Mouse (Mus musculus) CH12.LX (cell line): ENCODE measurements at regions not wholly inside any gene's neighbourhood (a gene's known extent, or its start where the extent isn't known, plus 50 kb on each side); places are given as distances from the start of the nearest gene placed in this dataset.

Source experiments
- DNase-seq: peaks from one replicate; pipeline ENCODE4 v3.0.0-alpha.2; 2013; ENCODE audit errors: extremely low read depth
- H3K27ac ChIP-seq: 2 replicates; pipeline ENCODE4 v1.5.1; 2012; ENCODE audit warnings: low read depth, mild to moderate bottlenecking, control low read depth, moderate library complexity; ENCODE audit not compliant: insufficient read depth
- H3K27me3 ChIP-seq: replicated peaks from 2 replicates; pipeline ENCODE3; 2012; ENCODE audit warnings: inconsistent platforms
- H3K36me3 ChIP-seq, 2 experiments: replicated peaks in 1 of 2; 2 replicates each; pipeline versions ENCODE3 to v1.6.1; 2012; ENCODE audit warnings: inconsistent platforms in 1 of 2, low read length in 1 of 2, mild to moderate bottlenecking in 1 of 2, mixed read lengths in 1 of 2, moderate library complexity in 1 of 2; ENCODE audit not compliant: control insufficient read depth in 1 of 2, insufficient read depth in 1 of 2
- H3K4me1 ChIP-seq, 2 experiments: 2 replicates each; pipeline ENCODE4 v1.6.1; 2012; ENCODE audit warnings: inconsistent platforms in 1 of 2, moderate library complexity in 1 of 2; ENCODE audit not compliant: insufficient read depth in 2 of 2, control insufficient read depth in 1 of 2
- H3K4me2 ChIP-seq: 2 replicates; pipeline ENCODE4 v1.6.1; 2012; ENCODE audit warnings: low read depth, mild to moderate bottlenecking, control low read depth; ENCODE audit not compliant: poor library complexity, insufficient read depth, severe bottlenecking
- H3K4me3 ChIP-seq, 3 experiments: fragments of 150-350 bp in 1 of 3; sonication (generic) in 1 of 3; replicated peaks in 1 of 3; 2 replicates each; pipeline versions ENCODE3 to v1.5.1; 2011 to 2012; ENCODE audit warnings: low read depth in 2 of 3, low read length in 2 of 3, mild to moderate bottlenecking in 2 of 3, moderate library complexity in 2 of 3, control low read depth in 1 of 3, improper control_type of control experiment in 1 of 3, inconsistent platforms in 1 of 3, mixed read lengths in 1 of 3; ENCODE audit not compliant: poor library complexity in 1 of 3
- H3K79me2 ChIP-seq: replicated peaks from 2 replicates; pipeline ENCODE4 v1.6.1; 2012; ENCODE audit warnings: mild to moderate bottlenecking, moderate library complexity; ENCODE audit not compliant: control insufficient read depth, poor library complexity, insufficient read depth, severe bottlenecking; ENCODE audit errors: extremely low read depth
- H3K9ac ChIP-seq: 2 replicates; pipeline ENCODE4 v1.6.1; 2012; ENCODE audit warnings: low read depth, mild to moderate bottlenecking, control low read depth, moderate library complexity; ENCODE audit not compliant: insufficient read depth
- H3K9me3 ChIP-seq: replicated peaks from 2 replicates; pipeline ENCODE3; 2012; ENCODE audit warnings: low read length, inconsistent platforms, mixed read lengths
- BHLHE40 ChIP-seq: IDR thresholded peaks from 2 replicates; pipeline ENCODE4 v1.6.1; 2011; ENCODE audit warnings: mild to moderate bottlenecking, low read depth, low read length, improper control_type of control experiment
- CHD2 ChIP-seq: IDR thresholded peaks from 2 replicates; pipeline ENCODE4 v1.6.1; 2011; ENCODE audit warnings: low read length, improper control_type of control experiment
- CTCF ChIP-seq, 2 experiments: IDR thresholded peaks in 1 of 2; conservative IDR thresholded peaks in 1 of 2; 2 replicates each; pipeline ENCODE4 v1.5.1; 2011 to 2012; ENCODE audit warnings: low read depth in 2 of 2, low read length in 2 of 2, improper control_type of control experiment in 1 of 2, inconsistent platforms in 1 of 2, mild to moderate bottlenecking in 1 of 2, moderate library complexity in 1 of 2
- E2F4 ChIP-seq: IDR thresholded peaks from 2 replicates; pipeline ENCODE4 v1.6.1; 2011; ENCODE audit warnings: low read depth, low read length, improper control_type of control experiment; ENCODE audit not compliant: insufficient replicate concordance
- ELF1 ChIP-seq: IDR thresholded peaks from 2 replicates; pipeline ENCODE4 v1.6.1; 2014; ENCODE audit warnings: low read depth, mild to moderate bottlenecking, inconsistent platforms, low read length, improper control_type of control experiment
- EP300 ChIP-seq: IDR thresholded peaks from 2 replicates; pipeline ENCODE4 v1.6.1; 2011; ENCODE audit warnings: low read length, improper control_type of control experiment
- JUN ChIP-seq: IDR thresholded peaks from 2 replicates; pipeline ENCODE4 v1.6.1; 2011; ENCODE audit warnings: low read depth, mild to moderate bottlenecking, low read length, improper control_type of control experiment, moderate library complexity; ENCODE audit not compliant: insufficient read depth
- JUND ChIP-seq: conservative IDR thresholded peaks from 2 replicates; pipeline ENCODE4 v1.6.1; 2011; ENCODE audit warnings: low read depth, low read length, improper control_type of control experiment
- KAT2A ChIP-seq: IDR thresholded peaks from 2 replicates; pipeline ENCODE4 v1.6.1; 2012; ENCODE audit warnings: low read length, improper control_type of control experiment, inconsistent platforms; ENCODE audit not compliant: insufficient replicate concordance
- MAZ ChIP-seq: IDR thresholded peaks from 2 replicates; pipeline ENCODE4 v1.6.1; 2012; ENCODE audit warnings: low read depth, mild to moderate bottlenecking, inconsistent platforms, low read length, improper control_type of control experiment, moderate library complexity
- MXI1 ChIP-seq: IDR thresholded peaks from 2 replicates; pipeline ENCODE4 v1.6.1; 2011; ENCODE audit warnings: mild to moderate bottlenecking, low read depth, low read length, improper control_type of control experiment
- NELFE ChIP-seq: IDR thresholded peaks from 2 replicates; pipeline ENCODE4 v1.6.1; 2011; ENCODE audit warnings: low read depth, low read length, improper control_type of control experiment
- NRF1 ChIP-seq: IDR thresholded peaks from 2 replicates; pipeline ENCODE4 v1.6.1; 2014; ENCODE audit warnings: low read depth, mild to moderate bottlenecking, inconsistent platforms, low read length, improper control_type of control experiment, moderate library complexity
- PAX5 ChIP-seq: IDR thresholded peaks from 2 replicates; pipeline ENCODE4 v1.6.1; 2012; ENCODE audit warnings: low read length, inconsistent platforms, mixed read lengths
- RCOR1 ChIP-seq: conservative IDR thresholded peaks from 2 replicates; pipeline ENCODE4 v1.6.1; 2012; ENCODE audit warnings: low read depth, mild to moderate bottlenecking, inconsistent platforms, low read length, improper control_type of control experiment
- SIN3A ChIP-seq: IDR thresholded peaks from 2 replicates; pipeline ENCODE4 v1.6.1; 2012; ENCODE audit warnings: low read length, improper control_type of control experiment, inconsistent platforms
- ZKSCAN1 ChIP-seq: IDR thresholded peaks from 2 replicates; pipeline ENCODE4 v1.6.1; 2012; ENCODE audit warnings: low read depth, inconsistent platforms, low read length, improper control_type of control experiment, borderline replicate concordance
- ZMIZ1 ChIP-seq: IDR thresholded peaks from 2 replicates; pipeline ENCODE4 v1.6.1; 2012; ENCODE audit warnings: low read depth, mild to moderate bottlenecking, inconsistent platforms, low read length, improper control_type of control experiment
- ZNF384 ChIP-seq: IDR thresholded peaks from 2 replicates; pipeline ENCODE4 v1.6.1; 2012; ENCODE audit warnings: low read depth, low read length, improper control_type of control experiment, inconsistent platforms
- dilution Hi-C: fragments of 300-500 bp; cut with MboI; formaldehyde crosslinking; loops from 2 replicates; pipeline ENCODE4 v1.14.3; 2020; ENCODE audit warnings: low sequenced_read_pairs; ENCODE audit not compliant: extremely low pct_unique_long_range_greater_than_20kb, extremely low pct_ligation_motif_present
- in situ Hi-C: fragments of 300-500 bp; cut with MboI; formaldehyde crosslinking; loops from 3 replicates; pipeline ENCODE4 v1.14.3; 2019; ENCODE audit warnings: low sequenced_read_pairs, low pct_ligation_motif_present, low pct_unique_long_range_greater_than_20kb, mixed read lengths

DNA sequence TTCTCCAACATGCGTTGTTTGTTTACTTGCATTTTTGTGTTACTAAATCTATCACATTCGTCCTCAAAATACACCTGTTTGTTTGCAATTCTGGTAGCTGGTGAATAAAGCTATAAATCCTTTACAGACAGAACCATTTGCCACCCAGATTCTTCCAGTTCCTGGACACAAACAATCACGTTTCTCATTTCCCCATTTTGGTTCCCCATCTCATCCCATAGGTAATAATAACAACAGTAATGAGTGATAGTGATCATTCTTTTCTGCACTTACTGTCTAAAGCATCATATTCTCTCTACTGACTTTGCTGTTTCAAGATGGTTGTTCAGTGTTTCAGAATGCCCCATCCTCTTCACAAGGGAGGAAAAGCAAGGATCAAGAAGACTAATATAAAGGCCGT lies 368.3 kb downstream of the Rpl36a-ps1 start:
- no peak overlapping the region for H3K4me3 ChIP-seq
- no peak overlapping the region for H3K4me2 ChIP-seq
- H3K79me2 ChIP-seq, result no peaks in the 10 kb centered on the region
- no peak for TF ChIP-seq JUN
- no peak for TF ChIP-seq JUND
- no peak for TF ChIP-seq KAT2A
- TF ChIP-seq CTCF (conservative IDR thresholded peaks at IDR 0.05 in 1 of 2, IDR thresholded peaks at IDR 0.05 in 1 of 2; ENCODE audit: low read depth in 2 of 2, low read length in 2 of 2), result no peak
- no peak for TF ChIP-seq ZNF384
- no peak for TF ChIP-seq EP300
- no peak for TF ChIP-seq ZKSCAN1
- no peak for TF ChIP-seq NELFE
- no peak for TF ChIP-seq ZMIZ1
- no peak for TF ChIP-seq NRF1
- no peak for TF ChIP-seq ELF1
- TF ChIP-seq MAZ, result no peak
- no peak for DNase-seq
- H3K27ac ChIP-seq, result no peak overlapping the region
- in situ Hi-C loops (no loop called here), dilution Hi-C loops (no loop called here)
- no peak overlapping the region for H3K9ac ChIP-seq
- H3K27me3 ChIP-seq, result no peaks in the 10 kb centered on the region
- no peaks in the 10 kb centered on the region for H3K4me1 ChIP-seq
- no peaks in the 10 kb centered on the region for H3K36me3 ChIP-seq
- peaks cover 52% of the 10 kb centered on the region for H3K9me3 ChIP-seq

DNA sequence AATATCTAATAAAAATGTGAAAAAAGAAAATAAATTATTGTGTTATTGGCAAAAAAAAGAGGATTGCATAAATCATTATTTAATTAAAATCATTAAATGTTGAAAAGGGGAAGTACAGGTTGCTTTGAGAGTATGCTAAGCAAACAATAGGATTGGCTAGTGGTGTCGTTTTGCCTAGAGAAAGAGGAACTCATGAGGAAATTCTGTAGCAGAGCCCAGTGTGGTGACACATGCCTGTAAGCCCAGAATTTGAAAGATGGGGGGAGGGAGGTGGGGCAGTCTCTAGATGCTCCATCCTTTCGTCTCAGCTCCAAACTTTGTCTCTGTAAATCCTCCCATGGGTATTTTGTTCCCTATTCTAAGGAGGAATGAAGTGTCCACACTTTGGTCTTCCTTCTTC lies 388.3 kb downstream of the Rpl36a-ps1 start:
- Histone ChIP-seq H3K4me3 (no peak overlapping the region), H3K36me3 (no peaks in the 10 kb centered on the region), H3K4me2 (no peak overlapping the region), H3K27me3 (no peaks in the 10 kb centered on the region), H3K27ac (no peak overlapping the region), H3K79me2 (no peaks in the 10 kb centered on the region), H3K9me3 (peaks cover 27% of the 10 kb centered on the region), H3K9ac (no peak overlapping the region), H3K4me1 (no peaks in the 10 kb centered on the region)
- DNase-seq, result no peak
- dilution Hi-C loops (no loop called here), in situ Hi-C loops (no loop called here)
- TF ChIP-seq ELF1 (no peak), RCOR1 (no peak), PAX5 (no peak), BHLHE40 (no peak), E2F4 (no peak), JUN (no peak), CTCF (conservative IDR thresholded peaks at IDR 0.05 in 1 of 2, IDR thresholded peaks at IDR 0.05 in 1 of 2; ENCODE audit: low read depth in 2 of 2, low read length in 2 of 2) (no peak), MXI1 (no peak), CHD2 (no peak), SIN3A (no peak), EP300 (no peak)
